Mouse (Mus musculus): ENCODE results near the gene Ankrd11. TPM values are rescaled to one million over a fixed set of nuclear protein-coding genes. Genes with fewer than 3 reads are reported as not detected.

Gene Ankrd11
- polyA plus RNA-seq, 2 experiments: 65.3 to 83.7 TPM

GRCm38 (mm10) chr8:122993740-122994139 is 48.3 kb downstream of the Ankrd11 start:
- no peak overlapping the region for H3K27ac ChIP-seq (replicated peaks; ENCODE audit: low read depth, low read length)
- DNase-seq (ENCODE audit: low spot score) (no peak), ATAC-seq (ENCODE audit: low FRiP score, low read depth) (no peak)
- no peak for TF ChIP-seq POLR2A (IDR thresholded peaks at IDR 0.05; ENCODE audit: borderline replicate concordance, extremely low read depth, insufficient read depth, insufficient read length)
- H3K36me3 ChIP-seq (ENCODE audit: control insufficient read depth, insufficient read depth, low read length): no peaks in the 10 kb centered on the region
- no peak overlapping the region for H3K9ac ChIP-seq (ENCODE audit: low read depth, low read length, severe bottlenecking)
- H3K4me2 ChIP-seq (replicated peaks; ENCODE audit: low read depth, low read length, severe bottlenecking): no peak overlapping the region
- no peak overlapping the region for H3K4me3 ChIP-seq (replicated peaks; ENCODE audit: low read length)
- H3K27me3 ChIP-seq (ENCODE audit: control insufficient read depth, insufficient read depth, low read length): no peaks in the 10 kb centered on the region
- WGBS: 79% methylated on average over 5 of the region's 5 CpGs
- no peaks in the 10 kb centered on the region for H3K9me3 ChIP-seq (ENCODE audit: control insufficient read depth, low read length)
- 0 out of 2 replicates have a peak, but pooled peaks cover 2% of the 10 kb centered on the region for H3K4me1 ChIP-seq (ENCODE audit: control insufficient read depth, insufficient read depth, low read length)

DNA sequence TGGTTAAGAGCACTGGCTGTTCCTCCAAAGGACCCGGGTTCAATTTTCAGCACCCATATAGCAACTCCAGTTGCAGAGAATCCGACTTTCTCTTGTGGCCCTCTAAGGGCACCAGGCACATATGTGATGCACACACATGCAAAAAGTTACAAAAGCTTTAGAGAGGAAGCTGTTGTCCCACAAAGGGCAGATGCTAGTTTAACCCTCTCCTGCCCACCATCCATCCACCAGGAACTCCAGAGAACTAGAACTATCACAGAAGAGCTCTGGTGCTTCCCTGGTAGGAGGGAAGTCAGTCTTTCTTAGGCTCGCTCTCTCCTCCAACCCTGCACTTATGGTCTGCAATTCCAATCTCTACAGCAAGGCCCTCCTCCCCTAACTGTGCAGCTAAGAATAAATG is 49.0 kb downstream of the Ankrd11 start:
- H3K27me3 ChIP-seq (ENCODE audit: control insufficient read depth, insufficient read depth, low read length): no peaks in the 10 kb centered on the region
- H3K9me3 ChIP-seq (ENCODE audit: control insufficient read depth, low read length): no peaks in the 10 kb centered on the region
- ATAC-seq (ENCODE audit: low FRiP score, low read depth) (no peak), DNase-seq (ENCODE audit: low spot score) (no peak)
- H3K4me1 ChIP-seq (ENCODE audit: control insufficient read depth, insufficient read depth, low read length): 0 out of 2 replicates have a peak, but pooled peaks cover 2% of the 10 kb centered on the region
- no peak overlapping the region for H3K9ac ChIP-seq (ENCODE audit: low read depth, low read length, severe bottlenecking)
- TF ChIP-seq POLR2A (IDR thresholded peaks at IDR 0.05; ENCODE audit: borderline replicate concordance, extremely low read depth, insufficient read depth, insufficient read length): no peak
- no peak overlapping the region for H3K27ac ChIP-seq (replicated peaks; ENCODE audit: low read depth, low read length)
- H3K36me3 ChIP-seq (ENCODE audit: control insufficient read depth, insufficient read depth, low read length): no peaks in the 10 kb centered on the region
- no peak overlapping the region for H3K4me3 ChIP-seq (replicated peaks; ENCODE audit: low read length)
- no peak overlapping the region for H3K4me2 ChIP-seq (replicated peaks; ENCODE audit: low read depth, low read length, severe bottlenecking)
- WGBS: 81% methylated on average over 3 of the region's 3 CpGs

DNA sequence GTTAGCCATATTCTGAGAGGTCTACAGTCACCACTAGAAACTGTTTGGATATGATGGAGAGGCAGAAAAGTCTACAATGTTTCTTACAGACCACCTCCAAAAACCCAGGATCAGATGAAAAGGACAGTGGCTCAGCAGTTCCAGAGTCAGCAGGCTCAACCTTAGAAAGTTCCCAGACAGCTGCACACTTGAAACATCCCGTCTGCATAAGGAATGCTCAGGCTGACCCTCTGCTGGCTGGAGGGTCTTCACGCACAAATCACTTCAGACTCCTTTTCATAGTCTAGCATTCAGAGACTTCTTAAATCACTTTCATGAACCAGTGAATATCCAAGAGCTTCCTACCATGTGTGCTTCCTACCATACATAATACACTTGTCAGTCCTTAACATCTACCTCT is 49.8 kb downstream of the Ankrd11 start:
- H3K27ac ChIP-seq (replicated peaks; ENCODE audit: low read depth, low read length): no peak overlapping the region
- H3K9ac ChIP-seq (ENCODE audit: low read depth, low read length, severe bottlenecking): no peak overlapping the region
- no peaks in the 10 kb centered on the region for H3K9me3 ChIP-seq (ENCODE audit: control insufficient read depth, low read length)
- H3K4me2 ChIP-seq (replicated peaks; ENCODE audit: low read depth, low read length, severe bottlenecking): no peak overlapping the region
- H3K36me3 ChIP-seq (ENCODE audit: control insufficient read depth, insufficient read depth, low read length): no peaks in the 10 kb centered on the region
- no peak for TF ChIP-seq POLR2A (IDR thresholded peaks at IDR 0.05; ENCODE audit: borderline replicate concordance, extremely low read depth, insufficient read depth, insufficient read length)
- DNase-seq (ENCODE audit: low spot score): no peak
- no peak for ATAC-seq (ENCODE audit: low FRiP score, low read depth)
- WGBS: 70% methylated on average over 2 of the region's 2 CpGs
- H3K4me3 ChIP-seq (replicated peaks; ENCODE audit: low read length): no peak overlapping the region
- H3K4me1 ChIP-seq (ENCODE audit: control insufficient read depth, insufficient read depth, low read length): peaks cover 5% of the 10 kb centered on the region
- no peaks in the 10 kb centered on the region for H3K27me3 ChIP-seq (ENCODE audit: control insufficient read depth, insufficient read depth, low read length)

GRCm38 (mm10) chr8:122991368-122991767 is 50.7 kb downstream of the Ankrd11 start:
- no peaks in the 10 kb centered on the region for H3K36me3 ChIP-seq (ENCODE audit: control insufficient read depth, insufficient read depth, low read length)
- ATAC-seq (ENCODE audit: low FRiP score, low read depth) (no peak), DNase-seq (ENCODE audit: low spot score) (no peak)
- H3K4me2 ChIP-seq (replicated peaks; ENCODE audit: low read depth, low read length, severe bottlenecking): no peak overlapping the region
- no peaks in the 10 kb centered on the region for H3K27me3 ChIP-seq (ENCODE audit: control insufficient read depth, insufficient read depth, low read length)
- H3K4me3 ChIP-seq (replicated peaks; ENCODE audit: low read length): no peak overlapping the region
- 77% methylated on average over 5 of the region's 5 CpGs for WGBS
- H3K9me3 ChIP-seq (ENCODE audit: control insufficient read depth, low read length): no peaks in the 10 kb centered on the region
- H3K27ac ChIP-seq (replicated peaks; ENCODE audit: low read depth, low read length): no peak overlapping the region
- no peak overlapping the region for H3K9ac ChIP-seq (ENCODE audit: low read depth, low read length, severe bottlenecking)
- TF ChIP-seq POLR2A (IDR thresholded peaks at IDR 0.05; ENCODE audit: borderline replicate concordance, extremely low read depth, insufficient read depth, insufficient read length): no peak
- H3K4me1 ChIP-seq (ENCODE audit: control insufficient read depth, insufficient read depth, low read length): peaks cover 6% of the 10 kb centered on the region

DNA sequence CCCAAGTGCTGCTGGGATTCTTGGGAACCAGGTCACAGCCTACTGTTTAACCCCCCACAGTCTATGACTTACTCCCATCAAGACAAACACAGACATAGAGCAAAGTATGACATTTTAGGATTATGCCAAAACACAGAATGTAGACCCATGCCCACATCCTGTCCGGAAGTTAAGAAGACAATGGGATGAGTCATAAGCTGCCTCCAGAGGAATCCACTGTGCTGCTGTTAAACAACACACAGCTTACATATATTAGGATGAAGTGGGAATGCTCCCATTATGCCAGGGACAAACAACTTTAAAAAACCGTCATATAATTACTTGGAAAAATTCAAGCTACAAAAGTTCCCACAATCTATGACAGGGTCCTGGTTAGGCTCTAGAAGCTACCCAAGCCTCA is 52.1 kb downstream of the Ankrd11 start:
- DNase-seq (ENCODE audit: low spot score): no peak

GRCm38 (mm10) chr8:122988955-122989354 is 53.1 kb downstream of the Ankrd11 start:
- Histone ChIP-seq H3K4me1 (ENCODE audit: control insufficient read depth, insufficient read depth, low read length) (peaks cover 6% of the 10 kb centered on the region), H3K27ac (replicated peaks; ENCODE audit: low read depth, low read length) (no peak overlapping the region), H3K36me3 (ENCODE audit: control insufficient read depth, insufficient read depth, low read length) (no peaks in the 10 kb centered on the region), H3K4me2 (replicated peaks; ENCODE audit: low read depth, low read length, severe bottlenecking) (no peak overlapping the region), H3K27me3 (ENCODE audit: control insufficient read depth, insufficient read depth, low read length) (no peaks in the 10 kb centered on the region), H3K4me3 (replicated peaks; ENCODE audit: low read length) (no peak overlapping the region), H3K9me3 (ENCODE audit: control insufficient read depth, low read length) (no peaks in the 10 kb centered on the region), H3K9ac (ENCODE audit: low read depth, low read length, severe bottlenecking) (no peak overlapping the region)
- ATAC-seq (ENCODE audit: low FRiP score, low read depth) (no peak), DNase-seq (ENCODE audit: low spot score) (no peak)
- 88% methylated on average over 3 of the region's 3 CpGs for WGBS
- TF ChIP-seq POLR2A (IDR thresholded peaks at IDR 0.05; ENCODE audit: borderline replicate concordance, extremely low read depth, insufficient read depth, insufficient read length): no peak

More for the DNA sequence above, 52.1 kb downstream of the Ankrd11 start:
- WGBS: 96% methylated on average over 2 of the region's 2 CpGs
- H3K27me3 ChIP-seq (ENCODE audit: control insufficient read depth, insufficient read depth, low read length): no peaks in the 10 kb centered on the region
- ATAC-seq (ENCODE audit: low FRiP score, low read depth): no peak
- H3K4me1 ChIP-seq (ENCODE audit: control insufficient read depth, insufficient read depth, low read length): peaks cover 6% of the 10 kb centered on the region
- H3K36me3 ChIP-seq (ENCODE audit: control insufficient read depth, insufficient read depth, low read length): no peaks in the 10 kb centered on the region
- no peak overlapping the region for H3K4me3 ChIP-seq (replicated peaks; ENCODE audit: low read length)
- H3K27ac ChIP-seq (replicated peaks; ENCODE audit: low read depth, low read length): no peak overlapping the region
- H3K9ac ChIP-seq (ENCODE audit: low read depth, low read length, severe bottlenecking): no peak overlapping the region
- no peak for TF ChIP-seq POLR2A (IDR thresholded peaks at IDR 0.05; ENCODE audit: borderline replicate concordance, extremely low read depth, insufficient read depth, insufficient read length)
- no peak overlapping the region for H3K4me2 ChIP-seq (replicated peaks; ENCODE audit: low read depth, low read length, severe bottlenecking)
- no peaks in the 10 kb centered on the region for H3K9me3 ChIP-seq (ENCODE audit: control insufficient read depth, low read length)
